Mouse (Mus musculus) spleen, adult 2 months (tissue): Measurements from ENCODE around the gene Rnasel.

Experiments used
- CTCF ChIP-seq: fragments of 200-500 bp; IDR thresholded peaks from 2 replicates; pipeline ENCODE4 v1.5.1; 2011; ENCODE audit warnings: mild to moderate bottlenecking, inconsistent platforms; ENCODE audit not compliant: insufficient read depth, insufficient read length, insufficient replicate concordance; ENCODE audit errors: extremely low read depth
- POLR2A ChIP-seq: fragments of 200-500 bp; IDR thresholded peaks from 2 replicates; pipeline ENCODE4 v1.6.1; 2011; ENCODE audit warnings: low read depth, low read length, inconsistent platforms

GRCm38 (mm10) chr1:153717990-153718389, 31.2 kb upstream of the Rnasel start:
- no peak for TF ChIP-seq CTCF
- TF ChIP-seq POLR2A = no peak
